Mouse (Mus musculus) megakaryocyte, adult 5-6 weeks (primary cell): ENCODE data around the gene Rfx4. TPM values are rescaled to one million over a fixed set of nuclear protein-coding genes. Genes with fewer than 3 reads are reported as not detected.
A peak's percentile ranks its signal among the peaks of the same experiment; 100 is the strongest.

Experiments used
- ATAC-seq: 2 replicates; pipeline ENCODE4 v1.8.0; 2016; ENCODE audit warnings: mild to moderate bottlenecking, inconsistent platforms; ENCODE audit not compliant: poor library complexity, severe bottlenecking
- total RNA-seq, 2 experiments: library from RNA; stranded (forward) in 1 of 2; stranded (reverse) in 1 of 2; fragments of 153-499, 151-499 nt in 1 of 2; fragments of 221-1000, 200-1000 nt in 1 of 2; gene quantifications; 2 replicates each; pipeline versions ENCODE4 v1.2.3 to v1.2.4; 2015 to 2017

The Rfx4 gene
- total RNA-seq, 2 experiments from 2014 or later = 0.11 TPM; not detected in 1

DNA sequence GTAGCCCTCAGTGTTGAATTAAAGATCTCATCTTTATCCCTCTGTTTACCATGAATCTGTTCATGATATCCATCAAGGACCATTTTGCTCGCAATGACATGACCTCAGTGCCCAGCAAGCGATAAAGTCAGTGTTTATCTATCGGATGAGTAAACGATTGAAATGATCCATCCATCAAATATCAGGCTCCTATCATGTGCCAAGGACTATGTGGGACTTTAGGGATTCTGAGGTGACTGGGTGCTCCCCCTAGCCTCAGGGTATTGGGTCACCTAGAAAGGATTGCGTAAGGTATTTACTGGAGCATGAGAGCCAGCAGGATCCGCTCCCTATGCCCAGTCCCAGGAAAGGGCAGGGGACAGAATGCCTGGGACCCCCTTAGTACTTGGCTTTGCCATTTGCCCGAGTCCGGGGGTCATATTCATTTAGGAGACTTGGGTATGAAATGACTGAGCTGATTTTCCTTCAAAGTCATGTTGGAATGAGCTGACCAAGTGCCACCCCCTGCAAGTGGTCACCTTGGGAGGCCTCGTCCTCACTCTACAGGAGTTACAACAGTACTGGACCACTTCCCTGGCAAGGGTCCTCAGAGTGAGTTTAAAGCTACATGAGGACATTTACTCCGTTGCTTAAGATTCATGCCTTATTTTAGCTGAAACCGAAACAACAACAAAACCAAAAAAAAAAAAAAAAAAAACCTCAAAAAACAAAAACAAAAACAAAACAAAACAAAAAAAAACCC lies 55.5 kb downstream of the Rfx4 start:
- ATAC-seq = no peak

DNA sequence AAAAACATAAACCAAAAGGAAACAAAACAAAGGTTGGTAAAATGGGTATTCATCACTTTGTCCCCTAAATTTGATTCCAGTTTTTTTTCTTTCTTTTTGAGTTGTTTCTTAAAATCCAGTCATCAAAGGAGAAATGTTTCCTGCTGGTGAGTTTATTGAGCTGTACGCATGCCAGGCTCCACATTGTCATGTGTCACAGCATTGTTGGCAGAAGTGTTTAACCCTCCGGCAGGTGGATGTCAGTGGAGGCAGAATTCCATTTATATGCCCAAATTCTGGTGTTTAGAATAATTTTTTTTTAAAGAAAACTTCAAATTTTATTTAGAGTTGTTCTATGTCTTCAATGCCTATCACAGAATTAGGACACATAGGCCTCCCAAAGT lies 56.0 kb downstream of the Rfx4 start:
- ATAC-seq = no peak

DNA sequence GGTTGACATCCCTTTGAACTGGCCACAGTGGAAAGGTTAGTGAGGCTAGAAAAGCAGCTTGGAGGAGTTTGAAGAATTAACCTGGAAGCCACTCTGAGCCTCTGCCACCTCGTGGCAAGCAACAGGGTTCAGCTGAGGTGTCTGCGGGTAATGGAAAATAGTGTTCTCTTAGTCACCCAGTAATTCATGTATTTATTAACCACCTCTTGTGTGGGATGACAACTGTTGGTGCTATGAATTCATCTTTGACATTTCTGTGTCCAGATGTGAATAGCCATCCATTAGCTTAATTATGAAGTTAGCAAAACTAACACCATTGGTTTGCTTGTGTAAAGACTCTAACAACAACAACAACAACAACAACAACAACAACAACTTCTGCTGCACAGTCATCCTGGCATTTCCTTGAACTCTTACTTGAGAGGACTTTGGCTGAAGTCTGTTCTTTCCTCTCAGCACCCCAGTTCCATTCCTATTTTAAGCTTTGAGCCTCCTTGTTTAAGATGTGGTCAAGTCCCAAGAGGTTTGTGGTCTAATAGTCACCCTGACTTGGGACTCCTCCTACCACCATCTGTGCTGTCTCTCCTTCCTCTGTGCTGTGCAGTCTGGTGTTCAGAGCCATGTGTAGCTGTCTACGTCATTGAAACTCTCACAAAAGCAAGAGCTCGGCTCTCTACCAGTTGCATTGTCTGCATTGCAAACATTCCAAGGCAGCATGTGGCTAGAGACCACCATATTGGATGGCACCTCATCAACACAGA lies 60.0 kb downstream of the Rfx4 start:
- peak; percentile 47; the same call in 1 of the 2 replicates for ATAC-seq

DNA sequence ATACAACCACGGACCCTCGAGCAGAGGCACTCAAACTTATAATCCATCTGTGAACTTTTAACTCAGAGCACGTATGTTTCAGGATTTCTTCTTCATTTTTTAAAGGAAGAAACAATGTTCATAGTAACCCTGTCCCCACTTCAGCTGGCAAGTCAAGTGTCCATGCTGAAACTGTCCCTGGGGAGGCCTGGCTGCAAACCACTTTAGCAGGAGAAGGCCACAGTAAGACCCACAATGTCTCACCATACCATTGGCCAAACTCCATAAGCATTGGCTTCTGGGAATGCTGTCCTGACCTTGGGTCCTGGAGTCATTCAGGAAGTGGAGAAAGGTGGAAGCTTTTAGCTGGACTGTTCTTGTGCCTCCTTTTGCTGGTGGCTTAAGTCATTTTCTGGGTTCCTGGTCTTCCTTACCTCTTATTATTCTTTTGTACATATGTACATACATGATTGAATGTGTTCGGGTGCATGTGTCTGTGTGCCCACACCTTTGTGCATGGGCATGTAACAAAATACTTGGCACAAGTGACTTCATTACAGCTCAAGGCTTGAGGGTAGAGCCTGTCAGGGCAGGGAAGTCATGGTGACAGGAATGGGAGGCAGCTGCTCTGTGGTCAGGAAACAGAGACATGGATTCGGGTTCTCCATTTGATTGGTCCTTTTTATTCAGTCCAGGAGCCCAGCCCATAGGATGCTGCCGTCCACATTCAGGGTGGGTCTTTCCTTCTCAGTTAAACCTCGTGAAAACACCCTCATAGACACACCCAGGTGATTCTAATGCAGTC lies 61.4 kb downstream of the Rfx4 start:
- ATAC-seq = no peak

DNA sequence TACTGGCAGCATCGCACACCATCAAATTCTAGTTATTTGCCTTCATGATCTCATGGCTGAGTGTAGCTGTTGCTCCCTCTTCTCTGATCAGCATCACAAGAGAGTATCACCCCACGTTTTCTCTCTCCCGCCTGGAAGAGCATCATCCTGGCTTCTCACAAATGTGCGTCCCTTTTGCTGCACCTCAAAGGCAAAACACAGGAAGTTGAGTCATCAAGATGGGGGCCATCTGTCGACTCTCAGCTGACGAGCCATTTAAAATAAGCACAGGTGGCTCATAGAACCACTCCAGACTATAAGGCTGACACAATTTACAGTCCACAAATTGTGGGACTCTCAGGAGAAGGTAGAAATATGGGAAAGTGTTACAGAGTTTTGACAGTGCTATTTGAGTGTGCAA lies 63.8 kb downstream of the Rfx4 start:
- no peak for ATAC-seq

DNA sequence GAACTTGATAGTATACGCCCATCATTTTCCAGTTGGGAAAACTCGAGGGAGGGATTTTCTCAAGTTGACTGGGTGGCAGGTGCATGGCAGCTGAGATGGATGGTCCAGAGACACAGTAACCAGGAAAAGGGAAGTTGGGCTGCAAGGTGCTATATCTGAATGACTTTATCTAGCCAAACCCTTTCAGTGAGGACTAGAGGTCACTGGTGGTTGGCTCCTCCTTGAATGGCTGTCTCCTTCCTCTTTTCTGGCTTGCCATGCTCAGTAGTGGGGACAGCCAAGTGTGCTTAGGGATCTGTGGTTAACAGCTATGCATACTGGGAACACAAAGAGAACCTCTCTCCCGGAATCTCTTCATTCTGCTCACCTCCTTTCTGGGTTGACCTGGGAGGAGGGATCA lies 64.4 kb downstream of the Rfx4 start:
- ATAC-seq = peak; percentile 82

DNA sequence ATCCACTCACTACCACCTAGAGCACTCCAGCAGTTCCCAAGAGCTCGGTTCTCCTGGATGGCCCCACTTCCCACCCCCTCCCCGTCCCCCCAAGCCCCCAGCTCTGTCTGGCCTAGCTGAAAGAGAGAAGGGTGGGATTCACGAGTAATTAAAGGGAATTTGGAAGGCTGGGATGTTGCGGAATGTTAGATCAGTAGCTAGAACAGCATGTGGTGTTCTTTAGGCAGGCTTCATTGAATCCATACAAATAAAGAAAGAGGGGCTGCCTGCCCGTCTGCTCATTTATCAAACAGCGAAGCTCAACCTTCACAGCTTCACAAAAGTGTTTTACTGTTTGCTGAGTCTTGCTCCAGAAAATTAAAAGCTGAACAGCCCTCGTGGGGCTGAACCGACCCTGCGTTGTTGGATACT lies 66.9 kb downstream of the Rfx4 start:
- ATAC-seq = no peak

DNA sequence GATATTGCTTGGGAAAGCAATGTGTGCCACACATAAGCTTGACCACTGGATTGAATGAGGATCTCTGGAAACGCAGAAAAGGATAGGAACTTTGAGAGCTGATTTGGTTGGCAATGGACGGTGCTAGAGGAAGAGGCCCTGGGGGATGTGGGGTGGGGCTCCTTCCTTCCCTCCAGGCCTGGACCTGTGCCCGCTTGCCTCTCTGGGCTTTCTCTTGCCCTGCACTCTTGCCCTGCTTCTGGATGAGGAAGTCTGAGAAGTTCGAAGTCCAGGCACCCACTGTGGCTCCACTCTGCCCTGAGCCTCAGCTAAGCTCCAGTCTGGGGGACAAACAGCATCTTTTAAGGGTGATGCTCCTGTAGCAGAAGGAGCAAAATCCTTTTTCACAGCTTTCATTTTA lies 67.8 kb downstream of the Rfx4 start:
- peak; percentile 79 for ATAC-seq

DNA sequence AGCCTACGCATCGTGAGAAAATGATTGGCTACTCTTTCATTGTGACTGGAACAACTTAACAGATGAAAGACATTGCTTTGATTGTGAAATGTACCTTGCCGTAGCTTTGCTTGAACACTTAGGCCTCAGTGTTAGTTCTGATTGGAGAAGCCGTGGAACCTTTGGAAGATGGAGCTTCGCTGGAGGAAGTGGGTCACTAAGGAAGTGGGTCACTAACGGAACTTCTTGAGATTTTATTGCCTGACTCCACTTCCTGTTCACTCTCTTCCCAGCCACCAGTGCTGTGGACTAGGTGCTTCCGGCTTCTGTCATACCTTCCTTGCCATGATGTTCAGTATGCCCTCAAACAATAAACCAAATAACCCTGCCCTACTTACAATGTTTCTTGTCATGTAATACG lies 73.1 kb downstream of the Rfx4 start:
- ATAC-seq = peak; percentile 83

DNA sequence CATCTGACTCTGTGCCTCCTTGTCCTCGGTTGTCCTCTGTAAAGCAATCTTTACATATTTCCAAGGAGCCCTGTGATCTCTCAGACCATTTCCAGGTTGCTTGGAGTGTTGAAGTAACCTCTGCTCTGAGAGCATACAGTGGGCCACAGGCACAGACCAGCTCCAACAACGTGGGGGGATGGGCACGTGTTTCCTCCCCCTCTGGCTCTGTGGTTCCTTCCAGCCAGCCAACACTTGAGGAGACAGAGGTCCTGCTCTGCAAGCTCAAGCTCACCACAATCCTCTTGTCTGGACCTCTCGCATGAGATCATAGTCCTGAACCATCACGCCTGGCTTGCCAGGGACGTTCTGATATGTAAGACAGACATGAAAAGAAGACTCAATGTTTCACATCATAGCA lies 79.7 kb downstream of the Rfx4 start:
- ATAC-seq = no peak

DNA sequence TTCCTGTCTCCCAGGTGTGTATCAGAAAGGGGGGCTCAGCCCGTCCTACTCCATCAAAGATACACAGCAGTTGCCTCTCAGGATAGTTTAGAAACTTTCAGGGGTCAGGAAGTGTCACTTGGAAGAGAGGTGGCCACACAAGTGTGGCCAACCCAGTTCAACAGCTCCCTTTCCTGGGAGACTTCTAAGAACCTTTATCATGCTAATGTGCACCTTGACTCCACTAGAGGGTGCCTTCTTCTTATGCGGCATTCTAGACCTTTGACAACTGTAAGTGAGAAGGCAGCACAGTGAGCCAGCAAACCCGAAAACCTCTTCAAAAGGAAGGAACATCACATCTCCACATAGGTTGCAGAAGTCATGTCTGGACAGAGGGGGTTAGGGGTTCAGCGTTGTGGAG lies 80.2 kb downstream of the Rfx4 start:
- ATAC-seq = peak; percentile 51; the same call in 1 of the 2 replicates

DNA sequence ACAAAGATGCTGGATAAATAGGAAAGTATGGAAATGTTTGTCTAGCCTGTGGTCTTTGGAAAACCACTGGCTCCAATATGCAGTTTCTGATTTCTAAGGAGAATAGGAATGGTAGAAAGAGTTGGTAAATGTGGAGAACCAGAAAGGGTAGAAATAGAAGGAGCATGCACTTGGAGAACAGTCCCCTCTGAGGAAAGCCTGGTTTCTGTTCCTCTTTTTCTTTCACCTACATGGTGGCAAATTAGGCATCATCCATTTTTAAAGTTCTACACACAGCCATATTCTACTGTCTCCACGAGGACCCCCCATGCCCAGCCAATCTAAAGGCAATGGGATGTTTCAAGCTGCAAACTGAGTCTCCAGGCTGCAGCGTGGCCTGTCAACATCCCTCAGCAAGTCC lies 81.5 kb downstream of the Rfx4 start:
- no peak for ATAC-seq

DNA sequence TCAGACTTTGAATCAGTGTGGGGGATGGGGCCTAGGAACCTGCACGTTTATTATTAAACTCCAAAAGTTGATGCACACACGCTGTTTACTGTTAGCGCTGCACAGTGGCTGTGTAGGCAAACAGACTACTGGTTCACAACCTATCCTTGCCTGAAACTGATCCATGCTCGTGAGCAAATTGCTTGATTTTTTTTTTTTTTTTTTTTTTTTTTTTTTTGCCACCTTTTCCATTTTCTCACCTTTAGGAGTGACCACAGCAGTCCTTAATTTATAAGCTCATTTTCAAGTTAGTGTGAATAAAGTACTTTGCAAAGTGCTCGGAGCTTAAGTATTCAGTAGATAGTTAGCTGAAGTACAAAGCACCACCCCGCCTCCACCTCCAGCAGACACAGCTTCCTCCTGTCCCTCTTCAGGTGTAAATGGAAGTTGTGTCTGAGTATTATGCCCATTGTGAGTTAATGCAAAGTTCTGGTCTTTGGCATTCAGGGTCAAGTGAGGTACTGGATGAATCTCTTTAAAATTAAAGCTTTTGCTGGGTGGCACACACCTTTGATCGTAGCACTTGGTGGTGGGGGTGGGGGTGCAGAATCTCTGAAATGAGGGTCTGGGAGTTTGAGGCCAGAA lies 83.1 kb downstream of the Rfx4 start:
- no peak for ATAC-seq

DNA sequence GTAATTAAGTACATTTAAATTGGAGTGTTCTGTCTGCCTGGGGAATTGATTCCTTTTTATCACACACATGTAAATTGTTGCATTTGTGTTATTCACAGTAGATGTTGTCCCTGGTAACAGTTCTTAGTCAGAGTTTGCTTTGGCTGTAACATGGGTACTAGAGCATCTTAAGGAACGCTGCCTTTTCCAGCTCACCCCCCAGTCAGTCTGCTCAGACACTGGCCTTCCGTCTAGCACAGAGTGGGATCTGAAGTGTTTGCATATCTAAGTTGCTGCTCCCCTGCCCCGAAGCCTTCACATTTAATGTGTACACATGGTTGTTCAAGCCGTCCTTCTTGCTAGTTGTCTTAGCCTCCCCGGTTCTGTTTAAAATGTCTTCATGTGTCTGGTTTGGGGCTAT lies 90.8 kb downstream of the Rfx4 start:
- ATAC-seq = no peak

DNA sequence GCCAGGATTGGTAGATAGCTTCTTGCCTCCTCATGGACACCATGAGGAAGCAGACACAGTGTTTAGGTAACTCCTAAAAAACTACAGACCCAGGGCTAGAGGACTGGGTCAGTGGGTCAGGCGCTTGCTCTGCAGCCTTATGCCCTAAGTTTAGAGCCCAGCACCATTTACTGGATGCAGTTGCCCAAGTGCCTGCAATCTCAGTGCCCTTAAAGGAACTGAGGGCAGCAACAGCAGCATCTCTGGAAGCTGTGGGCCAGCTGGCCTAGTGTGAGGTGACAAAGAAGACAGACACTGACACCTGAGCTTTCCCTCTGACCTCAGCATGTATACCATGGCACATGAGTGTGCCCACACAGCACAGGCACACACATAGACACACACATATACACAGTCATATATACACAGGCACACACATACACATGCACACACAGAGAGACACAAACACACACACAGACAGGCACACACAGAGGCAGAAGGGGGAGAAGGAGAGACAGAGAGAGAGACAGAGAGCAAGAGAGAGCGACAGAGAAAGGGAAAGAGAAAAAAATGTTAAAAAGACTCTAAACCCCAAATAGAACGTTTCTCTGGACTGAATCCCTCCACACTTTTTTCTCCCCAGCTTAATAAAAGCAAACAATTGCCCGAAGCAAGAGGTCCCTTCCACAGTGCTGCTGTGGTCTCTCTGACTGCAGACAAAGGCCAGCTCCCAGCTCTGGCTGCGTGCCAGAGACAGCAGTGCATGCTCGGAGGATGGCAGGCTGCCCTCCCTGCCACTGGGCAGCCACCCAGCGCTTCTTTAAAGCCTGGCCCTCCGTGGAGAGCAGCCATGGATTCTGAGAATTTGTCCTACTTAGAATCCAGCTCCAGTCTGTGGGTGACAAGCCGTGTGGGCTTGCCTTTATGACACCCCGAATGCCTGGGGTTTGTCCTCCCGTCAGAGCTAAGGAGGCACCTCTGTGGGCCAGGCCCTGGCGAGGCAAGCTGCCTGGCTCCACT lies 96.4 kb downstream of the Rfx4 start:
- no peak for ATAC-seq

DNA sequence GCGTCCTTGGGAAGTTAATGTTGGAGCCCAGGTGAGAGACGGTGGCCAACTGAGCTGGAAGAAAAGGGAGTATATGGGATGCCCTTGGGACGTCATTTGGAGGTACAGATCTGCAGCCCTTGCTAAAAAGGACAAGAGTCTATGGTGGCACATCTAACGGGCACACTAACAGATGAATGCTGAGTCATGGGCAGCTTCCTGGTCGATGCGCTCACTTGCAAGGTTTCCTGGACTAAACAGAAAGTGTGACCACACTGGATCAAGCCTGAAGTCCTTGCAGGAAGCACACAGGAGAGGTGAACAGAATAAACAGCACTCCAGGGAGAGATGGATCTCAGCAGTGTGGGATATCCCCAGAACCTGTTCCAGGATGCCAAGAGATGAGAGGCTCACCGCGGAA lies 98.2 kb downstream of the Rfx4 start:
- ATAC-seq = no peak

DNA sequence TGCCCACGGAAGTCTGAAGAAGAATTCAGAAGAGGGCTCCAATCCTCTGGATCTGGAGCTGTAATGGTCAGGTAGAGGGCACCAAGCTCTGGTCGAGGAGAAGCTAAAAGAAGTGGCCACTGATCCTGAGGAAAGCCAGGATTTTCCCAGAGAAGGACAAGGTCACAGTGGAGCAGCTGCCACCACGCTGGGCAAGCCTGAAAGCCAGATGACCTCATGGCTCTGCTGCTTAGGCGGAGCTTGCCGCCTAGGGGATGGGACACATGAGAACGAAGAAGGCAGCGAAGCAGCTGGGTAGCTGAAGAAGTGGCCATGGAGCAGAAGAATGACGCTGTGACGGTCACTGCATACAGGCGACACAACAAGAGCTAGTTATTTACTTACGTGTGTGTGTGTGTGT lies 99.6 kb downstream of the Rfx4 start:
- ATAC-seq = no peak

DNA sequence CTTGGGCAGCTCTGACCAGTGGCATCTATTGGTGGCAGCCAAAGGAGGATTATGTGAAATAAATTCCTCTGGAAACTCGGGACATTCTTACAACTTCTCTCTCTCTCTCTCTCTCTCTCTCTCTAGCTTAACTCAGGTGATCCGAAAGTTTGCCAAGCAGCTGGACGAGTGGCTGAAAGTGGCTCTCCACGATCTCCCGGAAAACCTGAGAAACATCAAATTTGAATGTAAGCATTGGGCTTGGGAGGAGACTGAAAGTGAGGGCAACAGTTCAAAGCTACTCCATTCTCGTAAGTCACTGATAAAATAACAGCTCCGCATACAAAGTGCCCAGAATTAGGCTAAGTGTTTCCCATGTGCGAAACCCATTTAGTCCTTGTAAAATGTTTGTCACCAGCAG lies 102.5 kb downstream of the Rfx4 start:
- ATAC-seq = no peak

DNA sequence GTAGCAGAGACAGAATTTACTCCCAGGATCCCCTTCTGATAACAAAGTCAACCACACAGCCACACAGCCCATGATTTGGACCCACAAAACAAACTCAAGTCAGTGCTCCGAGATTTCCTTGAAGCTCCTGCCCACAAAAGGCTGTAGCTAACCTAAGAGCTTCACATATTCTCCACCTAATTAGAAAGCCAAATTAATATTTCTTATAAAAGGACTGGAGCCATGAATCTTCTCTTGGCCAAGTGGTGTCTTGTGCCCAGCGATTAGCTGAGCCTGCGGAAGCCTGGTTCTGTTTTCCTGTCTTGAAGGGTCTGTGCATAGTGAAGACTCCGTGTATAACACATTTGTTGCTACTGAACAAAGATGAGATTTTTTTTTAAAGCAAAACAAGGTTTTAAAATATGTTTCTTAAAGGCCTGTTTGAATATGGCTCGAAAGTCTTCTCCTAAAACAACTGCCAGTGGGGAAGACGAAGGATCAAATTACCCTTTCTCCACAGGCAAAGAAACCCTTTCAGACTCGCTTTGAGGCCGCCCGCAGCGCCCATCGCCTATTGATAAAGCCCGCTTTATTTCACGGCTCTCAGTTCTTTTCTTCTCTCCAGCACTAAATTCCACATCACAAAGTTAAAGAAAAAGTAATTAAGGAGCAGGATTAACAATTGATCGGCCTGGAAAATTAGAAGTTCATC lies 103.1 kb downstream of the Rfx4 start:
- no peak for ATAC-seq
